ENCODE assay signal across 8 mouse cellular contexts in genomic region chr7:126428631-126429502, GRCm38 (mm10). TPM values are rescaled to one million over a fixed set of nuclear protein-coding genes. Genes with fewer than 3 reads are reported as not detected.
DNase-seq lines count a peak whose midpoint lies in the region; ATAC-seq lines count a peak whose summit lies in the region.

Rabep2 (plus strand) TSS chr7:126428759.

- peak; percentile 74 for ATAC-seq in common myeloid progenitor, adult 5-6 weeks (replicated peaks; ENCODE audit: low read depth, poor library complexity, severe bottlenecking)

- no peaks in the 10 kb centered on the region for H3K27me3 ChIP-seq in megakaryocyte, embryonic 14.5 days (replicated peaks)

- peak within 1 kb of the TSS; percentile 96 for H3K4me3 ChIP-seq in megakaryocyte, embryonic 14.5 days (replicated peaks)

- H3K4me1 ChIP-seq in megakaryocyte, embryonic 14.5 days, result peaks cover 53% of the 10 kb centered on the region

- DNase-seq in ZHBTc4 (ENCODE audit: low read depth, low spot score), result peak; percentile 91
- peak; percentile 91 to 93 for DNase-seq in gastrocnemius, adult 8-10 months (ENCODE audit: low spot score in 2 of 2)
- DNase-seq in hindlimb bud, embryonic 11.5 days (ENCODE audit: extremely low spot score, low read depth, low spot score), result peak; percentile 69
- DNase-seq in left cerebral cortex, adult 8-10 months (ENCODE audit: low spot score in 2 of 2), result peak; percentile 88 to 98
- DNase-seq in right cerebral cortex, postnatal 10 days (ENCODE audit: low spot score in 2 of 2), result peak; percentile 93 to 96
- peak; percentile 98 for DNase-seq in urinary bladder, postnatal 25 days (ENCODE audit: low spot score)

- peaks cover 16% of the 10 kb centered on the region for H3K9me3 ChIP-seq in megakaryocyte, embryonic 14.5 days

- H3K36me3 ChIP-seq in megakaryocyte, embryonic 14.5 days (replicated peaks; ENCODE audit: low read length), result peaks cover 50% of the 10 kb centered on the region

RNA-seq across cellular contexts. Expression of gene Rabep2, which starts in this region (rescaled TPM):
- total RNA-seq in common myeloid progenitor, adult 5-6 weeks (2017), result 22.5 and 23.1 TPM in 2 replicates
- total RNA-seq in gastrocnemius, adult 8-10 months (2022), result 10 to 100 TPM; 10.5 to 19.2 (median 15.1) TPM
- 10 to 100 TPM; 12.0 to 16.0 (median 13.7) TPM for total RNA-seq in left cerebral cortex, adult 8-10 months (2022)
- 97.9 and 143 TPM in 2 replicates for polyA plus RNA-seq in megakaryocyte, embryonic 14.5 days (2012; ENCODE audit: insufficient read depth, low replicate concordance)

Comparison
In these comparisons a context has a peak if more than half of its experiments do, and no peak if none do; other contexts are left out.
1. Peak in every context shown above with its lines: DNase-seq, ATAC-seq and H3K4me3 ChIP-seq.